Mouse (Mus musculus) retina, embryonic 14.5 days (tissue): ENCODE measurements at regions not wholly inside any gene's neighbourhood (a gene's known extent, or its start where the extent isn't known, plus 50 kb on each side); places are given as distances from the start of the nearest gene placed in this dataset.

Source experiments
- DNase-seq: peaks from one replicate; pipeline ENCODE4 v3.0.0-alpha.2; 2015; ENCODE audit warnings: low spot score

DNA sequence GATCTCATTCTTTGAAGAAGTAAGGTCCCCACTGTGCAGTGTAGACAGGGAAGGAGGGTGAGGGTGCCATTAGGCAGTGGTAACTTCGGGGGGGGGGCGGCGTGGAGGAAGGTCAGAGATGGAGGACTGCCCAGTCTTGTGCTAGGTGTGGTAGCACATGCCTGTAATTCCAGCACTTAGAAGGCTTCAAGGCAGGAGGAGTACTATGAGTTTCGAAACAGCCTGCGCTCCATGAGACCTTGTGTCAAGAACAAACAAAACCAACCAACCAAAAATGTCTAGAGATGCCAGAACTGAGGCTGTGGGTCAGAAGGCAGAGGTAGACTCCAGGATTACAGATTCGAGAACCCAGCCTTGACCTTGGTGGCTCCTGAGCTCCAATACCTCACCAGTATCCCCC lies 130.8 kb downstream of the Pja1 start:
- DNase-seq = no peak

- peak; percentile 25 for DNase-seq
These were observed 131.8 kb downstream of the Pja1 start for GRCm38 (mm10) chrX:99339081-99339876.

GRCm38 (mm10) chrX:99336616-99337553 lies 134.2 kb downstream of the Pja1 start:
- no peak for DNase-seq

- no peak for DNase-seq
These were observed 135.0 kb downstream of the Pja1 start for GRCm38 (mm10) chrX:99335886-99336589.

DNA sequence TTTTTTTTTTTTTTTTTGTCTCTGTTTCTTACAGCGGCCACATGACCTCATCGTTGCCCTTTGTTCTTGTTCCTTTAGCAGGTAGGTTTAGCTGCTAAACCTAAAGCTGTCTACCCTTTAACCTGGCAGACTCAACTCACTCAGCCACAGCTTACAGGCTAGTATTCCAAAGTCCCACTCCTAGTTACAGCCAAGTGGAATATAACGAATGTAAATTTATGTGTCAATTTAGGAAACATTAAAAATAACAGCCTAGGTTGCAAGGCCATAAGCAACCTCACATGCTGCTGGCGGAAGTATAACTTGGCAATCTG lies 138.7 kb downstream of the Pja1 start:
- DNase-seq = no peak

DNA sequence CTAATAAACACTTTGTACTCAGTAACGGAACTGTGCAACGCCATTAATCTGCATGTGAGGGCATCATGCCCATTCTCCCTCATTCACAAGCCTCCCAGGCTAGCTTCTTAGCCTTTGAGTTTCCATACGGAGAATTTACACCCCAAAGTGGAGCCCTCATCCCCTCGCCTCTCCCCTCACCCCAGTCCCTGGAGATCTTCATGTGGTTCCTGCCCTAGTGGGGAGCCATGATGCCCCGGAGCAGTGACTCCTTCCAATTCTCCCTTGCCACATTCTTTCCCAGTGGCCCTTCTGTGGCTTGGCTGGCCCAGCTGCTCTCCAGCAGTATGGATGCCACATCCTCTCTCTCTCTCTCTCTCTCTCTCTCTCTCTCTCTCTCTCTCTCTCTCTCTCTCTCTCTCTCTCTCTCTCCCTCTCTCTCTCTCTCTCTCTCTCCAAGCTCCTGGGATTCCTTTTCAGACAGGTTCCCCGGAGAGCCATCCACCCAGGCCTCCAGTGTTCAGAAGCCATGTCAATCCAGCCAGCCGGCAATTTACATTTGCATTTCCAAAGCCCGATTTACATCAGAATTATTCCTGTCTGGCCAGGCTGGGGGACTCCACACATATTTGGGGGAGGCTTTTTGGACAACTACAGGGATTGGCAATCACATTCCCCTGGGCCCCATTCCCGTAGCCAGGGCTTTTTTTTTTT lies 139.2 kb downstream of the Pja1 start:
- DNase-seq = no peak

DNA sequence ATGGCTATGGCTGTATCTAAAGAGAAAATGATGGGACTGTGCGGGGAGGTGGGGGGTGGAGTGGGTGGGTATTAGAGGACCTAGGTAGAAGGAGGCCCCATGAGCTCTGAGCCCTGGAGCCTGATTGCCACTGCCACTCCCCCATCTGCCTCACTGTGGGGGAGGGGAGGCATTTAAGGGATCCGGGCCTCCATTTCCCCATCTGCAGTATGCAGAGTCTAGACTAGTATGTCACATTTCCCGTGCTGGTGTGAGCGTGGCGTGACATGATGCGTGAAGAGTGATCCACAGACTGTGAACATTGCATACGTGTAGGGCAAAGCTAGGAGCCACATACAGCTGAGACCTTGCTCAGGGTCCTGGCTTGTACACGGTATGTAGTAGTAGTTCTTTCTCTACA lies 140.7 kb downstream of the Pja1 start:
- no peak for DNase-seq

- no peak for DNase-seq
These were observed 142.5 kb downstream of the Pja1 start for GRCm38 (mm10) chrX:99328576-99328975.

- no peak for DNase-seq
These were observed 144.9 kb downstream of the Pja1 start for GRCm38 (mm10) chrX:99326167-99326566.

DNA sequence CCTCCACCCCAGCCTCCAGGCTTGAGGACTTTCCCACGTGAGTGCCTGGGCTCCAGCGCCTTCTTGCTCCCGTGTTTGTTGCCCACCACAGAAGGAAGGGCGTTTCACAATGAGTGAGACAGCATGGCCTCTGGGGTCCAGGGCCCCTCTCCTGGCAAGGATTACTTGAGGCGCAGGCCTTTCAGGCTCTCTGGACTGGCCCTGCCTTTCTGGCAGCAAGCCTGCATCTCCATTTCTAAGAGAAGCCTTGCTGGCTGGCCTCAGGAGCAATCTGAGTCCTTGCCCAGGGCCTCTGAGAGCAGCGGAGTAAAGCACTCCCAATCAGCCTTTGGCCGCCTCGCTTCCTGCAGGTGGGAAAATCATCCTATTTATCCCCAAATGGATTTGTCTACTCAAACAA lies 145.6 kb downstream of the Pja1 start:
- DNase-seq = no peak

DNA sequence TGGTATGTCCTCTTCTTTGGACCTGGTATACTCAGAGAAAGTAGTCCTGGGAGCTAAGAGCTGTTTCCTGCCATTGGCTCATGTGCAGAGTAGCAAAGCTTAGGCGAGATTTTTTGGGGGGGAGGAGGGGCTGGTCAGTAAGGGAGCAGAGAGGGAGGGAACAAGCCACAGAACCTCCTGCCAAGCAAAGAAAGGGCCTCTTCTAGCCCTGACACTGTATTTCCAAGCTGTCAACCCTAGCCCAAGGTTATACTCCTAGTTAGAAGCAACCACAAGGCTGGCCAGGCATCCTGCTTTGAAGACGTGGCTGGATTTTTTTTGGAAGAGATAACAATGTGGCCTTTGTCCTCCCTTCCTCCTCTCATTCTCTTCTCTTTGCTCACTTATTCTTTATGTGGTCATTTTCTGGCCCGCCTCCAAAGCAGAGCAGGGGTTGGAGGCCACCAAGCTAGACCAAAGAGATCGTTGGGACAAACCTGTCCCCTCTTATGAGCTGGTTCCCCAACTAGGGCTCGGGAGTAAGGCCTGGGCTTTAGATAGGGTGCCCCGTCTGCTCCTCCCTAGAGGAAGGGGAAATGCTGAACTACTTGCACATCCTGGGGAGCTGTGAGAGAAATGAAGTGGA lies 146.4 kb downstream of the Pja1 start:
- no peak for DNase-seq

GRCm38 (mm10) chrX:99319791-99320190 lies 151.3 kb downstream of the Pja1 start:
- DNase-seq = no peak

GRCm38 (mm10) chrX:99319163-99319562 lies 151.9 kb downstream of the Pja1 start:
- no peak for DNase-seq

- no peak for DNase-seq
These were observed 152.9 kb downstream of the Pja1 start for GRCm38 (mm10) chrX:99318141-99318540.

- DNase-seq = no peak
These were observed 153.3 kb downstream of the Pja1 start for GRCm38 (mm10) chrX:99317736-99318135.

DNA sequence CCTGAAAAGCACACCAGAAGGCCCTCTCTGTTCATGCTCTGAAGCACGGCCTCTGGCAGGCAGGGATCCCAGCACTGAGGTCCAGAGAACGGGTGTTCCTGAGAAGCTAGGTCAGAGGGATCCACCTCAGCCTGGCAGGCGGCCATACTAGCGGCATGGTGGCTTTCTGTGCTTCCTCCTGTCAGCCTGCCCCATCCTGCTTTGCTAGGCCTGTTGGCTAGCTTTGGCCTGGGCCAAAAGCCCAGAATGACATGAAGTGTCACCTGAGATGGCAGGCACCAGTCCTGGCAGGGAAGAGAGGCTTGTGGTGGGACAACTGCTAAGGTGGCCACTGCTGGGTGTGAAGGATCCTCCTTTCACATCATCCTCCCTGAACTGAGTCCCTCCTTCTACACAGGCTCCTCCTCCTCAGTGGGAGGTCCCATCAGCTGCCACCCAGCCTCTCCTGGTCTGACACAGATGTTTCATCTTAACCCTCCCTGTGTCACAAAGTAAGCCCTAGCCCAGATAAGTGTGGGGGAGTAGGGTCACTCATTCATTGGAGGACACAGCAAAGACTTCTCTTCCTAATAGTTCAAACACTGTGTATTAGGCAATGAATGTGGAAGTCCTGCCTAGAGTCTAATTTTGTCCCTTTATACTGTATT lies 154.5 kb downstream of the Pja1 start:
- no peak for DNase-seq

GRCm38 (mm10) chrX:99299110-99299509 lies 163.2 kb downstream of the Efnb1 start:
- peak; percentile 43 for DNase-seq

- no peak for DNase-seq
These were observed 158.8 kb downstream of the Efnb1 start for GRCm38 (mm10) chrX:99294726-99295125.

GRCm38 (mm10) chrX:99293967-99294366 lies 158.0 kb downstream of the Efnb1 start:
- DNase-seq = no peak

GRCm38 (mm10) chrX:99292758-99293157 lies 156.8 kb downstream of the Efnb1 start:
- no peak for DNase-seq

DNA sequence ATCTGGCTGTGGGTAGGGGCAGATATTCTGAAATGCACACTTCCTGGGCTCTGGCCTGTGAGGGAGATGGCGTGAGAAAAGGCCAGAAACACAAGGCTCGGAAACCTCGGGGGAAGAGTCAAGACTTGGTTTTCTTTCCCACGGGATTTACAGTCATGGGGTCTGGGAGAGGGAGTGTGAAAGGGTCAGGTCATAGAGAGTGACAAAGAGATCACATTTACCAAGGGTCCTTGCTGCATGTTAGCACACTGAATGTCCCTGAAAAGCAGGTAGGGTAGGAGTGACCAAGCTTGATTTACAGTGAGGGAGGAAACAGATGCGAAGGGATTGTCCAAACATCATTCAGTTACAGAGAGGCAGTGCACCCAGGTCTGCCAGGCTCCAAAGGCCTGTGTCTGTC lies 156.0 kb downstream of the Efnb1 start:
- no peak for DNase-seq
